Mouse (Mus musculus): ENCODE results near the gene Olfr742.

- TF ChIP-seq POLR2A (IDR thresholded peaks at IDR 0.05; ENCODE audit: borderline replicate concordance, insufficient read depth, low read length) = no peak
- TF ChIP-seq CTCF (IDR thresholded peaks at IDR 0.05; ENCODE audit: borderline replicate concordance, insufficient read depth, low read depth, low read length) = no peak
These were observed 49.3 kb downstream of the Olfr742 start for GRCm38 (mm10) chr14:50552734-50553133.

Measured in cerebellum, adult 2 months (tissue).